Mouse (Mus musculus): Measurements from ENCODE around the gene Abhd14b. TPM values are rescaled to one million over a fixed set of nuclear protein-coding genes. Genes with fewer than 3 reads are reported as not detected.

The Abhd14b gene
- total and polyA plus RNA-seq, 2 experiments from 2014 or later: 16.8 to 20.6 TPM

DNA sequence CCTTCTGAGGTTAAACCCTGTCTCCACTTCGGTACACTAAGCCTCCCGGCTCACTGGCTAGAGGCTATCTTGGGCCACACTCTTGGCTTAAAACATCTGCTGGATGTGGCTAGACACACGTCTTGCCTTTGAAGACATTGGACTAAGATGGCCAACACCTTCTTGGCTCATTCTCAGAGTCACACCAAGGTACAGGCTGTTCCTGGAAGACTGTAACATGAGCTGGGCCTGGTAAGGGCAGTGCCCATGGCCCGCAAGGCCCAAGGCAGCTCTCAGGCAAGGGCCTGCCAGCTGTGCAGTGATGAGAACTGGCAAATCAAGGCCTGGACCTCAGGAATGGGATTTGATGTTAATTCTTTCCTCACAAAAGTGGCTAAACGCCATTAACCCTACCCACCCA, 33.7 kb upstream of the Abhd14b start:
- Histone ChIP-seq H3K9ac (replicated peaks; ENCODE audit: low read length) (no peak overlapping the region), H3K27ac (no peak overlapping the region), H3K4me1 (ENCODE audit: insufficient read depth, low read length) (peaks cover 4% of the 10 kb centered on the region; the same call in 1 of the 2 replicates), H3K36me3 (ENCODE audit: insufficient read depth, low read length) (no peaks in the 10 kb centered on the region), H3K27me3 (ENCODE audit: insufficient read depth, low read length) (no peaks in the 10 kb centered on the region), H3K9me3 (ENCODE audit: low read length) (no peaks in the 10 kb centered on the region), H3K4me3 (ENCODE audit: low read length) (no peak overlapping the region), H3K4me2 (ENCODE audit: low read depth, low read length) (no peak overlapping the region)
- 82% methylated on average over 5 of the region's 5 CpGs for WGBS
- DNase-seq (ENCODE audit: low spot score) (no peak), ATAC-seq (no peak)
- no peak for TF ChIP-seq CTCF (IDR thresholded peaks at IDR 0.05; ENCODE audit: low read depth)

GRCm38 (mm10) chr9:106416826-106417225, 30.4 kb upstream of the Abhd14b start:
- H3K9me3 ChIP-seq (ENCODE audit: low read length): no peaks in the 10 kb centered on the region
- H3K4me1 ChIP-seq (ENCODE audit: insufficient read depth, low read length): peaks cover 17% of the 10 kb centered on the region
- H3K27ac ChIP-seq: no peak overlapping the region
- no peak for TF ChIP-seq CTCF (IDR thresholded peaks at IDR 0.05; ENCODE audit: low read depth)
- no peaks in the 10 kb centered on the region for H3K27me3 ChIP-seq (ENCODE audit: insufficient read depth, low read length)
- WGBS: 93% methylated on average over 6 of the region's 6 CpGs
- DNase-seq (ENCODE audit: low spot score) (no peak), ATAC-seq (no peak)
- no peak overlapping the region for H3K9ac ChIP-seq (replicated peaks; ENCODE audit: low read length)
- H3K36me3 ChIP-seq (ENCODE audit: insufficient read depth, low read length): no peaks in the 10 kb centered on the region
- no peak overlapping the region for H3K4me3 ChIP-seq (ENCODE audit: low read length)
- H3K4me2 ChIP-seq (ENCODE audit: low read depth, low read length): no peak overlapping the region

DNA sequence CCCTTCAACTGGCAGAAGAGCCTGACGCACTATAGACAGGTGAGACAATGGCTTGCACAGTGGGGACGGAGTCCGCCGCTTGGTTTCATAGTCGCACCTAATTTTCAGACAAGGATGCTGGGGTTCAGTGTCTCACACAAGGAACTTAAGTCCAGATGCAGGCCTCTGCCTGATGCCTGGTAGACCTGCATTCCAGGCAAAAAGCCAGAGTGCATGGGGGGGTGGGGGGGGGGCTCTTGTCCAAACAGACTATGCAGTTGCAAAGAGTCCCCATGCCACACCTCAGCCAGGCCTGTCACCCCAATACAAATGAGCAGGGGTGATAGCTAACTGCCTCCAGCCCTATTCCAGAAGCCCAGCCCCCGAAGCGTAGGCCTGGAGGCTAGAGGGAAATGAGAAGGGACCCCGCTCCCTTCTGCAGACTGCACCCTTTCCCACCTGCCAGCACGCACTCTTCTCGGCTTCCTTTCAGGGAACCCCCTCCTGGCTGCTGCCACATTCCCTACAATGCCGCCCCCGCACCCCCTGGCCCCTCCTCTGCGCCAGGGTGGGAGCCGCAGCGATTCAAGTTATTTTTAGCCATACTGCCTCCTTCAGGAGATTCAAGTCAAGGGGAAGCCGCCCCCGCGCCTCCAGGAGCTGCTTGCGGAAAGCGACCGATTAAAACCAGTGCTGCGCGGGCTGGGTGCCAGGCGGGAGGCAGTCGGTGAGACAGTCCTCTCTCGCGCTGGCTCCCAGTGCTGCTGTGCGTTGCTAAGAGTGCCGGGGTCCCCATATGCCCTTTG, 29.2 kb upstream of the Abhd14b start:
- TF ChIP-seq CTCF (IDR thresholded peaks at IDR 0.05; ENCODE audit: low read depth): peak; percentile 63
- Histone ChIP-seq H3K4me3 (ENCODE audit: low read length) (peak overlapping the region; percentile 28), H3K27me3 (ENCODE audit: insufficient read depth, low read length) (no peaks in the 10 kb centered on the region), H3K4me1 (ENCODE audit: insufficient read depth, low read length) (peaks cover 17% of the 10 kb centered on the region), H3K9me3 (ENCODE audit: low read length) (no peaks in the 10 kb centered on the region), H3K36me3 (ENCODE audit: insufficient read depth, low read length) (no peaks in the 10 kb centered on the region), H3K27ac (peak overlapping the region; percentile 15; the same call in 1 of the 2 replicates), H3K9ac (replicated peaks; ENCODE audit: low read length) (peak overlapping the region; percentile 56), H3K4me2 (ENCODE audit: low read depth, low read length) (peak overlapping the region; percentile 62)
- WGBS: 10% methylated on average over 29 of the region's 29 CpGs
- DNase-seq (ENCODE audit: low spot score) (peak; percentile 90), ATAC-seq (peak; percentile 67)

- DNase-seq (ENCODE audit: low spot score) (no peak), ATAC-seq (no peak)
- no peaks in the 10 kb centered on the region for H3K9me3 ChIP-seq (ENCODE audit: low read length)
- H3K4me2 ChIP-seq (ENCODE audit: low read depth, low read length): no peak overlapping the region
- H3K27me3 ChIP-seq (ENCODE audit: insufficient read depth, low read length): no peaks in the 10 kb centered on the region
- H3K36me3 ChIP-seq (ENCODE audit: insufficient read depth, low read length): no peaks in the 10 kb centered on the region
- no peak overlapping the region for H3K27ac ChIP-seq
- H3K4me3 ChIP-seq (ENCODE audit: low read length): no peak overlapping the region
- 0 out of 2 replicates have a peak overlapping the region, but pooled peaks have one; percentile 13 for H3K9ac ChIP-seq (replicated peaks; ENCODE audit: low read length)
- no peak for TF ChIP-seq CTCF (IDR thresholded peaks at IDR 0.05; ENCODE audit: low read depth)
- peaks cover 17% of the 10 kb centered on the region for H3K4me1 ChIP-seq (ENCODE audit: insufficient read depth, low read length)
- WGBS: 4% methylated on average over 2 of the region's 2 CpGs
Observed at GRCm38 (mm10) chr9:106420608-106421007, 26.7 kb upstream of the Abhd14b start.

DNA sequence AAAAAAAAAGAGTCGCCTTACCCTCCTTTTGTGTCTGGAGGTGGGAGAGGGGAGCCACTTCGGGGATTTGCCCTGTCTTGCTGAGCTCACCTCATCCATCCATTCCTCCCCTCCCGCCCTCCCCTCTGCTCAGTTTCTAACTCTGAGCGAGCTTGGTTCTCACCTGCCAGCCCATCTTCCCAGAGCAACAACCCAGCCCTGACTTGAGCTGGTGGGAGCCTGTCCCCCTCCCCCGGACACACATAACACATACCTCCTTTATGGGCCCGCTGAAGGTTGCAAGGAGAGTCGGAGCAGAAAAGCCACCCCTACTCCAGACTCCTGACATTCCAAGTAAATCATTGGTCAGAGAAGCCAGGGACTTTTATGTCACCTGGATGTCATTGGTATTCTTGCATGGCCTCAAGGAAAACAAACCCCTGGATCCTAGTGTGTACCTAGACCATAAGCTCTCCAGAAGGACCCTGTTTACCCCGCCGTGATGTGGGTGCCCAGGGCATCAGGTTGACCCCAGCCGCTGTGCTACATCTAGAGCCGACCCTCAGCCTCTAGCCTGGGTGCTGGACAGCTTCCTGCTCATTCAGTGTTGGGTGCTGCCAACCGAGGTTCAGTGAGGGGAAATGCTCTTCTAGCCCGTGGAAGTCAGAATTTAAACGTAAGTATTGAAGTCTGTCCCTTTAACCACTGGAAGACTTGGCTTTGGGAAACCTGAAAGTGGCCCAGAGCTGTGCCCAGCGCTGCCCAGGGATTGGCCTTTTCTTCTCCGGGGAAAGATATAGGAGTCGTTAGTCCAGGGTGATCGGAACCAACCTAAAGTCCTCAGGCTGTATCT, 26.0 kb upstream of the Abhd14b start:
- Histone ChIP-seq H3K27me3 (ENCODE audit: insufficient read depth, low read length) (no peaks in the 10 kb centered on the region), H3K27ac (peak overlapping the region; percentile 6; the same call in 1 of the 2 replicates), H3K4me1 (ENCODE audit: insufficient read depth, low read length) (peaks cover 17% of the 10 kb centered on the region), H3K9me3 (ENCODE audit: low read length) (no peaks in the 10 kb centered on the region), H3K4me2 (ENCODE audit: low read depth, low read length) (peak overlapping the region; percentile 44), H3K9ac (replicated peaks; ENCODE audit: low read length) (0 out of 2 replicates have a peak overlapping the region, but pooled peaks have one; percentile 13), H3K4me3 (ENCODE audit: low read length) (peak overlapping the region; percentile 1; the same call in 1 of the 2 replicates), H3K36me3 (ENCODE audit: insufficient read depth, low read length) (no peaks in the 10 kb centered on the region)
- DNase-seq (ENCODE audit: low spot score) (no peak), ATAC-seq (peak; percentile 57)
- no peak for TF ChIP-seq CTCF (IDR thresholded peaks at IDR 0.05; ENCODE audit: low read depth)
- WGBS: 9% methylated on average over 18 of the region's 18 CpGs

DNA sequence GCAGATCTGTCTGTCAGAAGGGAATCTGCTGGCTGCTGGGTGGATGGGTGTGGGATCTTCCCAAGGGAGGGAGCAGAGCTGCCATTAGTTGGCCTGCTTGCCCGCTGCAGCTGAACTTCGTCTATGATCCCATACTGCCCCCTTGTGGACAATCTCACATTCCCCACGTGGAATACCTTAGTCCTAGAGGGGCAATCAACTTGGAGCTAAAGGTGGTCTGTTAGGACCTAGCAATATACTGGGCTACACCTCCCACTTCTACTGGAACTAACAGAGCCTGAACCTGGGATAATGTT, 25.4 kb upstream of the Abhd14b start:
- Histone ChIP-seq H3K9me3 (ENCODE audit: low read length) (no peaks in the 10 kb centered on the region), H3K36me3 (ENCODE audit: insufficient read depth, low read length) (no peaks in the 10 kb centered on the region), H3K4me2 (ENCODE audit: low read depth, low read length) (peak overlapping the region; percentile 44), H3K9ac (replicated peaks; ENCODE audit: low read length) (no peak overlapping the region), H3K4me1 (ENCODE audit: insufficient read depth, low read length) (peaks cover 17% of the 10 kb centered on the region), H3K27me3 (ENCODE audit: insufficient read depth, low read length) (no peaks in the 10 kb centered on the region), H3K4me3 (ENCODE audit: low read length) (peak overlapping the region; percentile 1; the same call in 1 of the 2 replicates), H3K27ac (0 out of 2 replicates have a peak overlapping the region, but pooled peaks have one; percentile 6)
- peak; percentile 74 for ATAC-seq
- DNase-seq (ENCODE audit: low spot score): peak; percentile 96
- 0% methylated on average over 3 of the region's 3 CpGs for WGBS
- peak; percentile 98 for TF ChIP-seq CTCF (IDR thresholded peaks at IDR 0.05; ENCODE audit: low read depth)
